Mouse (Mus musculus) cerebellum, adult 9-10 months (tissue): Measurements from ENCODE around the gene Exoc1.

Source experiments
- DNase-seq: peaks from one replicate; pipeline ENCODE4 v3.0.0; 2022

The Exoc1 gene

DNA sequence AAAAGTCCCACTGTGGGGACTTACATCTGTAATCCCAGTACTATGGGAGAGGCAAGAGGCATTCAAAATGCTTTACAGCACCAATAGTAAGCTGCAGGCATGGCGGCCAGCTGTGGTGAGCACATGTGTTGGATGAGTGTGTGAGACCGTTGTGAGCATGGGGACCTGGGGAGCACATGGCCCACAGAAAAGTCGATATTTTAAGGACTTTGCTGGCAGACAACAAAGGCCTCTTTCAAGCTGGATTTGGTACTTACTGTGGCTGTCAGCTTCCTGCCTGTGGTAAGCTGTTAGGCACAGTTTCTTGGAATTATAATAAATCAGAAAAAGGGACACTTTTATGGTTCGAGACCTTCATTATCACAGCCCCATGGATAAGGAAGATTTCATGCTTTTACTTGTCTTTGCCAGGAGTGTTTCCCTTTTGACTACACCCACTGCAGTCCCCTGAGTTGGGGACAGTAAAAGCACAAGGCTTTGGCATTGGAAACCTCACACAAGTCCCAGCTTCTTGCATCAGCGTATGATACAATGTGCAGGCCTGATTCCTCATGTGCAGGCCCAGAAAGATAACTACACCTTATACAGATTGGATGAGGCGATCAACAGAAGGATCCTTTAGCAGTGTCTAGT lies 83.9 kb downstream of the Exoc1 start:
- DNase-seq: no peak

DNA sequence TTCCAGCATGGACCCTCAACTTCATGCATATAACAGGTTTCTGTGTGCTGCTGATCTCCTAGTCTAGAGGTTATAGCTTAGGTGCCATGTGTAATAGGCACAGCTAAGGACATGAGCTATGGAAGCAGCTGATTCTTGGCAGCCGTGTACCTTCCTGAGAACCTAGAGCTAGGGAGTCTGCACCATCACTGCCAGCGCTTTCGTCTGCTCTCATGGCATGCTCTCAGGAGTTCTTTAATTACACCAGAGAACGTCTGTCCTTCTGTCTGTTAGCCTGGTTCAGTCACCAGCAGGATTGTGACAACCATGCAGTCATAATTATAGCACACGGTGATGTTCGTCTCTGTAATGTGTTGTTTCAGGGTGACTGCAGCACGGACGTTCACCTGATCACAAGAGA lies 86.2 kb downstream of the Exoc1 start:
- no peak for DNase-seq

GRCm38 (mm10) chr5:76616196-76616747 lies 87.2 kb downstream of the Exoc1 start:
- no peak for DNase-seq

DNA sequence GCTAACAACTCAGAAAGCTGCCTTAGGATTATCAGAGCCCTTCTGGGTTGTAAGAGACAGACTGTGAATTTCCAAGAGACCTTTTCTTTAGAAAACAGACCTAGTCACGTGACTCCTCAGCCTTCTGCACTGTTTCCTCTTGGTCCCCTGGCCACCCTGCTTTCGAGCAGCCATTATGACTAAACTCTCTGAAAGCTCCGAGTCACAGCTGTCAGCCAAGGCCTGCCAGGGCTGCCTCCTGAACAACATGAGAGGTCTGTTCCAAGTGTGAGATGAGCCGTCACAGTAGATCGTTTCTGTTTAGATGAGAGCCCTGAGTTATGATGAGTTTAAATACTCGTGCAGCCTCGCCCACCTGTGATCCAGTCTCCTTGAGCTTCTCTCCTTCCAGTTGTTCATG lies 89.6 kb downstream of the Exoc1 start:
- DNase-seq: no peak
